Mouse (Mus musculus): ENCODE results near the gene Olfr322. TPM values are rescaled to one million over a fixed set of nuclear protein-coding genes. Genes with fewer than 3 reads are reported as not detected.

Olfr322 gene
- polyA plus RNA-seq (2015; fragmentation: Nextera tagmentation; extraction: Ambion mirVana) = not detected in 2 replicates

DNA sequence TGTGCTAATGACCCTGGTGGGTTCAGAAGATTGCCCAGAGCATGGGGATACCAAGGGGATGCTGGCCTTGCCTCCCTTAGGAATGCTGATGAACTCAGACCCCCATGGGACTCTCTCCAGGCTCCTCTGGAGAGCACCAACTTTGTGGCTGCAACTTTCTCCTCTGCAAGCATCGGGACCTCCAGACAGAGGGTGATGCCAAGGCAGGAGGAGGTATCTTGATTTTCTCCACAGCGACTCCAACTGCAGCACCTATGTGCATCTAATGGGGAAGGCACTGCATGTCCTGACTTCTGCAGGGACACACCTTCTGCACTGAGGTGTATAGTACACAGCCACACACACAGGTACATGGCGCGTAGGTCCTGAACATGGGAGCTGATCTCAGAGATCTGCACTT lies at the start of gene Olfr322:
TSS of gene Olfr322 (plus strand) at position 187 of the 400 bp plus-strand sequence.
- Histone ChIP-seq H3K9ac (replicated peaks) (no peak within 1 kb of the TSS), H3K27me3 (no peaks in the 10 kb centered on the region), H3K27ac (replicated peaks) (no peak within 1 kb of the TSS), H3K4me3 (no peak within 1 kb of the TSS), H3K36me3 (no peaks in the 10 kb centered on the region), H3K4me1 (no peaks in the 10 kb centered on the region), H3K9me3 (no peaks in the 10 kb centered on the region), H3K4me2 (replicated peaks) (no peak within 1 kb of the TSS)
- WGBS = 85% methylated on average over 4 of the region's 4 CpGs
- ATAC-seq (replicated peaks) = no peak

DNA sequence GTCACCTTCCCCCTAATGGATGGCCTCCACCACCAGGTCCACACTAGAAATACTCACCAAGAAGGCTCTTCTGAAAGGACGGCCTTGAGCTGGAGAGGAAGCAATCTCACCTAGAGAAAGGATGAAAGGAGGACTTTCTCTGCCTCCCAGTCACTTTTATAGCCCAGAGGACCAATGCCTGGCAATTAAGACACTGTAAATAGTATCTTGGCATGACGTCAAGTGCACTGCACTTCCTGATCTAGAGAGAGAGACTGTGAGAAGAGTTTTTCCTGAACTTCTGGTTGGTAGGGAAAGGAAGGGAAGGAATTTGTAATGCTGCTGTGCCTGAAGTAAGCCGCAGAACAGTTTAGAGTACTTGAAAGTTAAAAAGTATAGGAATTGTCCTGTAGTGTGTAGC lies 45.2 kb upstream of the Olfr322 start:
- 78% methylated on average over 3 of the region's 3 CpGs for WGBS
- peaks cover 4% of the 10 kb centered on the region; the same call in 1 of the 2 replicates for H3K4me1 ChIP-seq
- H3K4me2 ChIP-seq (replicated peaks) = no peak overlapping the region
- ATAC-seq (replicated peaks) = no peak
- no peak overlapping the region for H3K4me3 ChIP-seq
- H3K9ac ChIP-seq (replicated peaks) = no peak overlapping the region
- H3K36me3 ChIP-seq = no peaks in the 10 kb centered on the region
- H3K9me3 ChIP-seq = no peaks in the 10 kb centered on the region
- no peaks in the 10 kb centered on the region for H3K27me3 ChIP-seq
- no peak overlapping the region for H3K27ac ChIP-seq (replicated peaks)

DNA sequence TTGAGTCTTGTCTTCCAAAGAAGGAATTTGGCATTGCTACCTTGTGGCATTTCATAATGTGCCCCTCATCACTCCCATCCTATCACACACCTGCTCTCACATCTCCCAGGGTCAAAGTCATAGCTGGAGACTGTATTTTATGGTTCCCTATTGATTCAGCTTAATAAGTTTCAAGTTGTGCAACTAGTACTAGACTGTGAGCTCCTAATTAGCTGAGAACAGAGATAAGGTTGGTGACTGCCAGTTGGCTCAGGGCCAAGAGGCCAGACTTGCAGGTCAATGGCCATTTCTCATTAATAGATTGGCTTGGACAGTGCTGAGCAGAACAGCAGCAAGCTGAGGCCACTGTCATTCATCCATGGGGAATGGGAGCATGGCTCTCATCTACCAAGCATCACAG lies 44.1 kb upstream of the Olfr322 start:
- H3K9me3 ChIP-seq = no peaks in the 10 kb centered on the region
- H3K36me3 ChIP-seq = no peaks in the 10 kb centered on the region
- H3K4me2 ChIP-seq (replicated peaks) = no peak overlapping the region
- no peak for ATAC-seq (replicated peaks)
- H3K27ac ChIP-seq (replicated peaks) = no peak overlapping the region
- H3K27me3 ChIP-seq = no peaks in the 10 kb centered on the region
- peaks cover 4% of the 10 kb centered on the region; the same call in 1 of the 2 replicates for H3K4me1 ChIP-seq
- H3K9ac ChIP-seq (replicated peaks) = no peak overlapping the region
- no peak overlapping the region for H3K4me3 ChIP-seq

DNA sequence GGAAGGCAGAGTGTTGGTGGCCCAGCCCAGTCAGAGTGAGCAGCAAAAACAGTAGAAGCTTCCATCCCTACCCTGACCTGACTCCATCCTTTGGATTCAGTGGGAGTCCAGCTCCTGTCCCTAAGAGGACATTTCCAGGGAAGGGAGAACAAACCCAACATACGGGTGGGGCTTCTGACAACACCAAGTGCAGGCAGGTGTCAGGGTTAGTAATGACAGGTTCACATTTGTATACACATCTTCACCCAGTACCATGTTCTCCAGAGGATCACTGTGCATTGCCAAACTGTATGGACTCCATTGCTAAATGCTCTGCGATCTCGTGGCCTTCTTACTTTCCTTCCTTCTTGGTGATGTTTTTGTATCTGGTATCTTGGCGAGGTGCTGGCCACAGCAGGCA lies 42.6 kb upstream of the Olfr322 start, which contains the start of gene 2210407C18Rik:
TSS of gene 2210407C18Rik (minus strand) at position 101 of the 400 bp plus-strand sequence.
- Histone ChIP-seq H3K9ac (replicated peaks) (no peak within 1 kb of the TSS), H3K27ac (replicated peaks) (no peak within 1 kb of the TSS), H3K27me3 (no peaks in the 10 kb centered on the region), H3K9me3 (no peaks in the 10 kb centered on the region), H3K4me3 (no peak within 1 kb of the TSS), H3K36me3 (no peaks in the 10 kb centered on the region), H3K4me1 (peaks cover 4% of the 10 kb centered on the region; the same call in 1 of the 2 replicates), H3K4me2 (replicated peaks) (no peak within 1 kb of the TSS)
- no peak for ATAC-seq (replicated peaks)
- WGBS = 93% methylated on average over 4 of the region's 4 CpGs

DNA sequence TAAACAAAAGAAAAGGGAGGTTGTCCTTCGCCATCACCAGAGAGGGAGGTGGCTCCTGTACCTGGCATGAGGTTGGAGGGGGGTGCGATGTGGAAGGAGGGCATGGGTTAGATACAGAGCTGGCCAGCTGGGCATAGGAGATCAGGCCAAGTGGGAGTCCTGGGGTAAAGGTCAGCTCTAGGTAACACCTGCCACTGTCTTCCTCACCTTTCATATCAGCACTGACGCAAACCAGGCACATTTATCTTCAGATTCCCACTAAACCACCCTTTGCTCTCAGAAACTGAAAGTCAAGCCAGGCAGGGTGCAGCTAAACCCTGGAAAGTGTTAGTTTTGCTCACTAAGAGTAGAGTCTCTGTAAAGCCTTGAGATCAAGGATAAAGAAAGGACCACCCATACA lies 40.2 kb upstream of the Olfr322 start:
- ATAC-seq (replicated peaks) = no peak

DNA sequence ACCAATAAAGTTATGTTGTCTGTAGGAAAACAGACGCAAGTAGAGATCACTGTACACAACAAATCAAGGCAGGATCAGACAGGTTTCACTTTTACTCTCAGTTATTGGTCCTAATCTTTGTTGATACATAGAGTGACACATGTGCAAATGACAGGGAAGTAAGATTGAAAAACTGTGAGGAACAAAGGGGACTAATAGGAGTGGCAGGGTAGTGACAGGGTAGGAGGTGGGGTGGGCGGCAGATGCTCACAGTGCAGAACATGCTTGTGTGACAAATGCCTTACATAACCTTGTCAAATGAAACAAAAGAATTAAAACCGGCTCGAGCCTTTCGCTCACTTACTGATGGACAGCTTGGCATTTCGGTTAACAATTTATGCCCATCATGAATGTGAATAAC lies 39.8 kb upstream of the Olfr322 start:
- ATAC-seq (replicated peaks) = no peak
- Histone ChIP-seq H3K36me3 (no peaks in the 10 kb centered on the region), H3K9me3 (no peaks in the 10 kb centered on the region), H3K27me3 (no peaks in the 10 kb centered on the region), H3K4me3 (no peak overlapping the region), H3K4me1 (peaks cover 4% of the 10 kb centered on the region; the same call in 1 of the 2 replicates), H3K4me2 (replicated peaks) (no peak overlapping the region), H3K9ac (replicated peaks) (no peak overlapping the region), H3K27ac (replicated peaks) (no peak overlapping the region)
- 59% methylated on average over 6 of the region's 6 CpGs for WGBS

More for the DNA sequence above, 40.2 kb upstream of the Olfr322 start:
- Histone ChIP-seq H3K4me2 (replicated peaks) (no peak overlapping the region), H3K36me3 (no peaks in the 10 kb centered on the region), H3K27me3 (no peaks in the 10 kb centered on the region), H3K4me1 (peaks cover 4% of the 10 kb centered on the region; the same call in 1 of the 2 replicates), H3K9me3 (no peaks in the 10 kb centered on the region), H3K27ac (replicated peaks) (no peak overlapping the region), H3K9ac (replicated peaks) (no peak overlapping the region), H3K4me3 (no peak overlapping the region)
- WGBS = 70% methylated on average over 3 of the region's 3 CpGs

DNA sequence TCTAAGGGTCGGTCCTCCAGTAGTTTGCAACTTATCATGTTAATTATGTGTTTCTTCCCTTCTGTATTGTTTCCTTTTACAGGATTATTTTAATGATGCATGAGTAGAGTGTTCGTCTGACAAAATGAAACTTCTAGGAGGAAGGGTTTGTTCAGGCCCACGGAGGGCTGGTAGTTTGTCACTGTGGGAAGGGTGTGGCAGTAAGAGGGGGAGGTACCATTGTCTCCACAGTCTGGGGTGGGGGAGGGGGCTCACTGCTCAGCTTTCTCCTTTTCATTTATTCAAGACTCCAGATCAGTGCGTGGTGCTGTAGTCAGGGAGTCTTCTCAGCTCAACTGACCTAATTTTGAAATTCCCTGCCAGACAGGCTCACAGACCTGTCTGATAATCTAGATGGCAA lies 32.4 kb upstream of the Olfr322 start:
- no peak overlapping the region for H3K9ac ChIP-seq (replicated peaks)
- no peaks in the 10 kb centered on the region for H3K9me3 ChIP-seq
- no peak overlapping the region for H3K27ac ChIP-seq (replicated peaks)
- no peak for ATAC-seq (replicated peaks)
- no peaks in the 10 kb centered on the region for H3K27me3 ChIP-seq
- H3K36me3 ChIP-seq = no peaks in the 10 kb centered on the region
- no peak overlapping the region for H3K4me3 ChIP-seq
- WGBS = 35% methylated on average over 4 of the region's 4 CpGs
- no peak overlapping the region for H3K4me2 ChIP-seq (replicated peaks)
- no peaks in the 10 kb centered on the region for H3K4me1 ChIP-seq

DNA sequence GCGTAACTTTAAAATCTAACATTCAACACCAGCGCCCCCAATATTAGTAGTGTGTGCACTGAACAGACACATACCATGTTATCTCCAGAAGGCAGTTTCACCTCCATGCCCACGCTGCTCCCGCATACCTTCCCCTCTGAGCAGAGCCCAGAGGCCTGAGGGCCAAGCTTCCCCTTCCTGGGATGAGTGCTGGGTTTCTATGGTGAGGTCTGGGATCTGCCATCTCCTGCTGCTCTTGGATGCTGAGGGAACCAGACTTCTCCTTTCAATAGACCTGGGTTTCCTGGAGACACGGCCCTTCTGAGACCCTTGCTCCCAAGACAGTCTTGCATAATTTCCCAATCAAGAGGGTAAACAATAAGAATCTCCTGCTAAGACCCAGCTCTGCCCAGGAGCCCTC lies 28.2 kb upstream of the Olfr322 start, which contains the start of gene Olfr323:
TSS of gene Olfr323 (minus strand) at position 101 of the 400 bp plus-strand sequence.
- Histone ChIP-seq H3K36me3 (no peaks in the 10 kb centered on the region), H3K4me3 (no peak within 1 kb of the TSS), H3K27me3 (no peaks in the 10 kb centered on the region), H3K9ac (replicated peaks) (no peak within 1 kb of the TSS), H3K9me3 (no peaks in the 10 kb centered on the region), H3K4me2 (replicated peaks) (no peak within 1 kb of the TSS), H3K27ac (replicated peaks) (no peak within 1 kb of the TSS), H3K4me1 (no peaks in the 10 kb centered on the region)
- WGBS = 82% methylated on average over 5 of the region's 5 CpGs
- no peak for ATAC-seq (replicated peaks)

DNA sequence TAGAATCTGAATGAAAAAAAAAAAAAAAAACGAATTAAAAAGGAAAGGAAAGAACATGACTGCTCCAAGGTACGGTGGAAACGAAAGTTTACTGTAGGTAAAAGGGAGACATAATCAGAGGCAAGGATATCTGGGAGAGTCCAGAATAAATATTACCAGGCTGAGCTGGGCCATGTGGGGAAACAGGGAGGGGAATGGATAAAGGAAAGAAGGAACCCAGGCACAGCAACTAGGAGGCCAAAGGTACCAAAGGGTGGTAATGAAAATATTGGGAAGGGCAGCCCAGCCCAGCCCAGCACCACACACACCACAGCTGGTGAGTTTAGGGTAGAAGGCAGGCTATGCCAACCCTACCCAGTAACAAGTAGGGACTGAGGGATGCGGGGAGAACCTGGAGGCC lies 23.7 kb upstream of the Olfr322 start:
- Histone ChIP-seq H3K4me2 (replicated peaks) (no peak overlapping the region), H3K27me3 (0 out of 2 replicates have a peak, but pooled peaks cover 1% of the 10 kb centered on the region), H3K9me3 (no peaks in the 10 kb centered on the region), H3K36me3 (no peaks in the 10 kb centered on the region), H3K27ac (replicated peaks) (no peak overlapping the region), H3K4me3 (no peak overlapping the region), H3K4me1 (no peaks in the 10 kb centered on the region), H3K9ac (replicated peaks) (no peak overlapping the region)
- ATAC-seq (replicated peaks) = no peak
- 60% methylated on average over 4 of the region's 4 CpGs for WGBS

DNA sequence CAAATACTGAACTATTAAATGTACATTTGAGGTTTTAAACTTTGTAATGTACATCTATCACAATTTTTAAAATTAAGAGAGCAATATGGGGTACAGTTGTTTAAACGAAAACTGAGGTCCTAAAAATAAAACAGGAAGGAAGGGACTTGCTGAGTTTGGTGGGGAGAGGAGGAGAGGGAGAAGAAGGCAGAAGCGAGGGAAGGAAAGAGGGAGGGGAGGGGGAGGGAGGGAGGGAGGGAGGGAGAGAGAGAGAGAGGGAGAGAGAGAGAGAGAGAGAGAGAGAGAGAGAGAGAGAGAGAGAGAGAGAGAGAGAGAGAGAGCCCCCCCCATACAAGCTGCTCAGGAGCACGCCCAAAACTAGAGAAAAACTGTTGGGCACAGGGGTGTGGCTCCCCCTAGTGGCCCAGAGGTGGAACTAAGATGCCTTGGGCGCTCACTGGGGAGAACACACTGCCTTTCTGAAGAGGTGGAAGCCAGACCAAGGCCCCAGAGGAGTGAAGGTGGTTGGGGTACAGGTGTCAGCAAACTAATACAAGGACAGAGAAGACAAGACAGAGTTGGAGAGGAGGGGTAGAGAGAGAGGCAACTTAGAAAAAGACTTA lies 22.1 kb upstream of the Olfr322 start:
- Histone ChIP-seq H3K36me3 (no peaks in the 10 kb centered on the region), H3K4me1 (peaks cover 10% of the 10 kb centered on the region), H3K4me2 (replicated peaks) (no peak overlapping the region), H3K9me3 (no peaks in the 10 kb centered on the region), H3K27ac (replicated peaks) (no peak overlapping the region), H3K27me3 (peaks cover 8% of the 10 kb centered on the region; the same call in 1 of the 2 replicates), H3K4me3 (no peak overlapping the region), H3K9ac (replicated peaks) (no peak overlapping the region)
- WGBS = 25% methylated on average over 3 of the region's 4 CpGs
- no peak for ATAC-seq (replicated peaks)

DNA sequence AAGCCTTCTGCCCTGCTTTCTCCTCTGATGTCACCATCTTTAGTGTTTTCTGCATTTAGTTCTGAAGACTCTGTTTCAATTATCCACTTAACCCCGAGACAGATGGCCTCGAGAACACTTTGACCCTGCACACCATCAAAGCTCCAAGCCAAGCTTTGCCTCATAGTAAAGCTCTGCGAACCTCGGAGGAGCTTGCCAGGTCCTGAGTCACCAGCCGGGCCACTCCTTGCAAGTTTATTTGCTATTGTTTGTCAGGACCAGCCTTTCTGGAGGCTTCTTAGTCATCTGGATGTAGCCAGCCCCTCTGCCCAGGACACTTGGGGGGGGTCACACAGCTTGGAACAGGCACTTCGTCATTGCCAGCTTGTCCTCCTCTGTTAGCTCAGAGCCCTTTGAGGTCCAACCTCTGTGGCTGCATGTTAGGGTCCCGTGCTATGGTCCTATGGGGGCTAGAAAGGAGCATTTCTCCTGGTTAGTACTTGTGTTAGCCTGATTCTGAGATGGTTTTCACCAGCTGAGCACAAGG lies 20.3 kb upstream of the Olfr322 start:
- WGBS = 70% methylated on average over 7 of the region's 7 CpGs

DNA sequence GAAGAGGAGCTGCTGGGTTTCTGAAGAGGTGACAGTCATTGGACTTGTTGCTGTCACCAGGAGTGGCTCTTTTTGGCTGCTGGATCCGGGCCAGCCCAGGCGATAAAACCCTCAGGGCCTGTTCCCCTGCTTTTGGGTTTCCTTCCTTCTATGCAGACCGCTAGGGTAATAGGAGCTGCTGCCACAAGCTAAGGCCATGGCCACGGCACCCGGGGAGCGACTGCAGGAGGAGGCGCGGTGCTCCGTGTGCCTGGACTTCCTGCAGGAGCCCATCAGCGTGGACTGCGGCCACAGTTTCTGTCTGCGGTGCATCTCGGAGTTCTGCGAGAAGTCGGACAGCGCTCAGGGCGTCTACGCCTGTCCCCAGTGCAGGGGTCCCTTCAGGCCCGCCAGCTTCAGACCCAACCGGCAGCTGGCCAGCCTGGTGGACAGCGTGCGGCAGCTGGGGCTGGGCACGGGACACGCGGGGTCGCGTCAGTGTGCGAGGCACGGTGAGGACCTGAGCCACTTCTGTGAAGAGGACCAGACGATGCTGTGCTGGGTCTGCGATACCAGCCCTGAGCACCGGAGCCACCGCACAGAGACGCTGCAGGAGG lies 18.2 kb upstream of the Olfr322 start, which contains the start of gene Trim58:
TSS of gene Trim58 (plus strand) at position 194 of the 596 bp plus-strand sequence.
- Histone ChIP-seq H3K27me3 (peaks cover 12% of the 10 kb centered on the region; the same call in 1 of the 2 replicates), H3K9ac (replicated peaks) (peak within 1 kb of the TSS; percentile 38), H3K4me1 (peaks cover 10% of the 10 kb centered on the region), H3K36me3 (no peaks in the 10 kb centered on the region), H3K9me3 (no peaks in the 10 kb centered on the region), H3K27ac (replicated peaks) (no peak within 1 kb of the TSS), H3K4me2 (replicated peaks) (peak within 1 kb of the TSS; percentile 79), H3K4me3 (peak within 1 kb of the TSS; percentile 40)
- WGBS = 3% methylated on average over 34 of the region's 34 CpGs
- no peak for ATAC-seq (replicated peaks)

More for the DNA sequence above, 20.3 kb upstream of the Olfr322 start:
- peaks cover 12% of the 10 kb centered on the region; the same call in 1 of the 2 replicates for H3K27me3 ChIP-seq
- no peak overlapping the region for H3K4me2 ChIP-seq (replicated peaks)
- H3K9me3 ChIP-seq = no peaks in the 10 kb centered on the region
- no peak for ATAC-seq (replicated peaks)
- no peak overlapping the region for H3K4me3 ChIP-seq
- no peak overlapping the region for H3K27ac ChIP-seq (replicated peaks)
- H3K4me1 ChIP-seq = peaks cover 10% of the 10 kb centered on the region
- H3K36me3 ChIP-seq = no peaks in the 10 kb centered on the region
- no peak overlapping the region for H3K9ac ChIP-seq (replicated peaks)

Data from forebrain, embryonic 15.5 days (tissue).